Mouse (Mus musculus) cerebellum, adult 2 months (tissue): Measurements from ENCODE around the gene Zfp365.

Experiments used
- CTCF ChIP-seq: fragments of 200-500 bp; IDR thresholded peaks from 2 replicates; pipeline ENCODE4 v1.5.1; 2011; ENCODE audit warnings: low read depth, mild to moderate bottlenecking, control low read depth, low read length, moderate library complexity, borderline replicate concordance; ENCODE audit not compliant: insufficient read depth
- POLR2A ChIP-seq: fragments of 200-500 bp; IDR thresholded peaks from 2 replicates; pipeline ENCODE4 v1.6.1; 2011; ENCODE audit warnings: low read length, control low read depth, borderline replicate concordance; ENCODE audit not compliant: insufficient read depth

DNA sequence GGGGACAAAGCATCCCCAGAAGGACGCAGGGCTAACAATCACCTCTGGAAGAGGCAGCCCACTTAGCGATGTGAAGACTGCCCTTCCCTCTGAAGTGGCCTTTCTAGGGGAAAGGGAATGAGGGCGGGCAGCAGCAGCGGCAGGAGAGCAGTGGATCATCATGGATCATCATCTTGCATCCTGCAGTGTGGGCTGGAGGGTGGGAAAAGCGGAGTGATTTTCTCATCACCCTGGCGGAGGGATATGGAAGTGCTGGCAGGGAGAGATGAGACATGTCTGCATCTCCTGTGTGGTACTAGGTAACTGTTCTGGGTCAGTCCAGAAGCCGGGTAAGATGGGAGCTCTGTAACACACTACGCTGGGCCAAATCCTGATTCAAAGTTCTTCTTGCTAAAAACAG is 18.4 kb downstream of the Zfp365 start:
- no peak for TF ChIP-seq CTCF
- no peak for TF ChIP-seq POLR2A
